Mouse (Mus musculus): ENCODE measurements around the gene Camk2g. TPM values are rescaled to one million over a fixed set of nuclear protein-coding genes. Genes with fewer than 3 reads are reported as not detected.

The Camk2g gene
- 8.9 TPM for polyA plus RNA-seq (2017; shearing (Covaris generic))

DNA sequence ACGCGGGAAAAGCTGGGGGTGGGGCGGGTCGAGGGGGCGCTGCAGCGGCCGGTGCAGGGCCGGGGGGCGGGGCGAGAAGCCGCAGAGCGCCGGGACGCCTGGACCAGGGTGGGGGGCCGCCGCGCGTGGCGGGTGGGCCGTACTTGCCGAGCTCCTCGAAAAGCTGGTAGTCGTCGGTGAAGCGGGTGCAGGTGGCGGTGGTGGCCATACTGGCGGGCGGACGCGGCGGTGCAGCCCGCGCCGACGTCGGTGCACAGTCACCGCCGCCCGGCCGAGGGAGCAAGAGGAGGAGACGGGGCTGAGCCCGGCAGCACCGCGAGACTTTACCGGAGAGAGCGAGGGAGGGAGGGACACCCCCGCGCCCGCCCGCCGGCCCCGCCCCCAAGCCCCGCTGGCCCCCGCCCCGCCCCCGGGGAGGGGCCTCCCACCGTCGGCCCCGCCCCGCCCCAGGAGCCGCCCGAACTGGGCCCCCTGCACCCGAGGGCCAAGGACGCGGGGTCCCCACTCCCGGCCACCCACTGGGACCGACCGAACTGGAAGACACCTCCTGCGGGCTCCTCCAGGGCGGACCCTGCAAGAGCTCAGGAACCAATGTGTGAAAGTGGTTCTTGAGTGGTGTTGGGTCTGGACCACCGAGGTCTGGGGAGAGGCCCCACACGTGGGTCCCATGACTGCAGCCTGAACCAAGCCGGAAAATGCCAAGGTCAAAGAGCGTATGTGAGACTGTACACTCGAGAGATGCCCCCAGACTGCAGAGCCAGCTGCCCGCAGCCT, at the start of gene Camk2g:
Camk2g (minus strand) TSS at position 331 of the 774 bp plus-strand sequence.

DNA sequence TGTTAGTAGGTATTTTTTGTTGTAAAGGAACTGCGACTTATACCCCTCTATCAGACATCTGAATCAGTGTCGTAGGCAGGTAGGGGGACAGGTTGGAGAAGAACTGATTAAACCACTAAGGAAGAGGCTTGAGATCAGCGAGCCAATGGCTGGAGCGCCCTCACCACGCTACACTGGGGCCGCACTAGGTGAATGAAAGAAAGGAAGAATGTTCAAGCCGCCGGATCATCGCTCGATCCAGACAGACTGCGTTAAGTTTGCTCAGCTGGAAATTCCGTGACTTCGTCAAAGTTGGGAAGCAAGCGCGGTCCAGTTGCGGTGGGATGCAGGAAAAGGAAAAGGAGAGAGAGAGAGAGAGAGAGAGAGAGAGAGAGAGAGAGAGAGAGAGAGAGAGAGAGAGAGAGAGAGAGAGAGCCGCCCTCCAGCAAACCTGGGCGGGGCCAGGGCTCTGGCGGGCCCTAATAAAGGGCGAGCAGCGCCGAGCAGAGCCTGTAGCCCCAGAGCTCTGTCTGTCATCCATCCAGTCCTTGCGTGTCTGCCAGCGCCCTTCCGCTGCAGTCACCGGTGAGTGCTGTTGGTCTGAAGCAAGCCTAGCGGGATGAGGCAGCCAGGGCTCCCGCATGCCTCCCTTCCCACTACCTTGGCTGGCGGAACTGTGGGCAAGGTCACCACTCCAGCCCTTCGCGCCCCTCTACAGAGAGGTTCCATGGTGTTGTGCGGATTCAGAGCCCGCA, 42.5 kb upstream of the Camk2g start, which contains the start of gene Plau:
Plau (plus strand) TSS at position 490 of the 734 bp plus-strand sequence.

DNA sequence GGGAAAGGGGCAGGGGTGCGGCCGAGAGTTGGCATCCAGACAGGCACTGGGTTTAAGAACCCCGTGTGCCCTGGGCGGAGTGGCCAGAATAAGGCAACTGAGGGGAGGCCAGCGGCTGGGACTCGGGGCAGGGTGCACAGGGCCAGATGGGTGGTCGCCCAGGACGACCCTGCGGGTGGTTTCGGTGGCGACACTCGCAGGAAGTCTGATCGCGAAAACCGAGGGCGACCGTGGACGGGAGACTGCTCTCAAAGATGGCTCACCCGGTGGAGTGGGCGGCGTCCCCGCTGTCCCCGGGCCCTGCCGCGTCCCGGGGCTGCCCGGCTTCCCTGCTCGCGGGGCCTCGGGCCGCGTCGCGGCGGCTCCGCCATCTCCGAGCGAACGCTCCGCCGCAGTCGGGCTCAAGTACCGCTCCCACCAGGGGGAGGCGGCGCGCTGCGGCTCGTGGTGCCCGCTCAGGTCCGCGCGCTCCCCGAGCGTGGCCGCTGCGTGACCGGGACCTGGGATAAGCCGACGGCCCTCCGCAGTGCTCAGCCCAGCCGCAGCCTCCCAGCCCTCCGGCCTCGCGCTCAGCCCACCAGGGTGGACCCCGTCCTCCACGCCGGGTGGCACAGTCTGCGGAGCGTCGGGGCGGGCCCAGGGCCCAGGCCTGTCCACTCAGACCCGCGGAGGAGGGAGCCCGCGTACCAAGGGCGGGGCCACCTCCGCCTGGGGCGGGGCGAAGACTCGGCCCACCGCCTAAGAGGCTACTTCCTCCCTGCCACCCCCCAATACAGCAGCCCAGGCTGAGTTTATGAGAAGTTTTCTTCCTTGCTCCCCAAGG, 59.7 kb downstream of the Camk2g start, which contains the start of gene Ndst2:
Ndst2 (minus strand) TSS at position 611 of the 823 bp plus-strand sequence.

DNA sequence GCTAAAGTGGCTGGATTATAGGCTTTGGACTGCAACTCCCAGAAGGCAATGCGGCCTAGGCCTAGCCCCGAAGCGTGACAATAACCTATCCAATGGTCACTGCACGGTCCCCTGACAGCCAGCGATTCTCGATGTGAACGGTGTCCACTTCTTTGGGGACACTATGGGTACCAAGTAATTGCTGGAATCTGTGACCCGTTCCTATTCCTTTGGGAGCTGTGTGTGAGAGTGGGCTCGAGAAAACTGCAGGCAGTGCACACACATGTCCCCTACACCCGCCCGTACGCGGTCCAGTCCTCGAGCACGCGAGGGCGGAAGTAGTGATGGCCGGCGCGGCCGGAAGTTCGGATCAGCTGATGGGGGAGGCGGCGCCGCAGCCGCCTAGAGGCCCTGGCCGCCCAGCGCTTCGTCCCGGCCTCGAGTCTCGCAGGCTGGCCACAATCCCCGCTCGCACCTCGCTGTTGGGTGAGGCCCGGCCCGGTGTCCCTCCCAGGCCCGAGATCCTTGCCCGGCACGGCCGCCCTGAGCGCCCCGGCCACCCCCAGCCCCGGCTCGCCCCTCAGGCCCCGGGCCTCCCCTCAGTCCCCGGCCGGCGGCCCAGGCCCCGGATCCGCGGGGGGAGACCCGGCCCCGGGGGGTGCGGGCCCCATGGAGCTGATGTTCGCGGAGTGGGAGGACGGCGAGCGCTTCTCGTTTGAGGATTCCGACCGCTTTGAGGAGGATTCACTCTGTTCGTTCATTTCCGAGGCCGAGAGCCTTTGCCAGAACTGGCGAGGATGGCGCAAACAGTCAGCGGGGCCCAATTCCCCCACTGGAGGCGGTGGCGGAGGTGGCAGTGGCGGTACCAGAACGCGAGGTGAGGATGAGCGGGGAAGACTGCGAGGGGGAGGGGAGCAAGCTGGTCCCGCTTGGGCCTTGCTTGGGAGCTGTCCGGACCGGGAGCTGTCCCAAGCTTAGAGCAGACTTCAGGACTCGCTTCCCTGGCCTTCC, 86.4 kb downstream of the Camk2g start, which contains the start of gene Zswim8:
Zswim8 (plus strand) TSS at position 352 of the 990 bp plus-strand sequence.

DNA sequence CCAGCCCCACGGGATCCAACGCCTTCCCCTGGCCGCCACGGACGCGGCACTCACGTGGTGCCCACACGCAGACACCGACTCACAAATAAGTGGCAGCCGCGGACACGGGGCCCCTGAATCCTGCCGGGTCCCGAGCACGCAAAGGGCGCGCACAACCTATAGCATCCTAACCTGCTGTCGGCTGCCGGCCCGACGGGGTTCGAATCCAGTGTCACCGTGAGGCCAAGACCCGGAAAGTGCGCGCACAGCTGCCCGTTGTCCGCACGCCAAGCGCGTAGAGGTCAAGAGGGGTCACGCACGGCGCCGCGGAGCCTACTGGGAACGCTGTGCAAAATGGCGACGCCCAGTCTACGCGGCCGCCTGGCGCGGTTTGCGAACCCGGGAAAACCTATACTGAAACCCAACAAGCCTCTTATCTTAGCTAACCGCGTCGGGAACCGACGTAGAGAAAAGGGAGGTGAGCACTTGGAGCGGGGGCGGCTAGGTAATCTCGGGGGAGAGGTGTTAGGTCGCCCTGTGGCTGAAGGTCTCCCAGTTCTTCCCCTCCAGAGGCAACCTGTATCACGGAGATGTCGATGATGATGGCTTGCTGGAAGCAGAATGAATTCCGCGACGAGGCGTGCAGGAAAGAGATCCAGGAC, 91.0 kb downstream of the Camk2g start, which contains the start of gene Chchd1:
Chchd1 (plus strand) TSS at position 266 of the 641 bp plus-strand sequence.

DNA sequence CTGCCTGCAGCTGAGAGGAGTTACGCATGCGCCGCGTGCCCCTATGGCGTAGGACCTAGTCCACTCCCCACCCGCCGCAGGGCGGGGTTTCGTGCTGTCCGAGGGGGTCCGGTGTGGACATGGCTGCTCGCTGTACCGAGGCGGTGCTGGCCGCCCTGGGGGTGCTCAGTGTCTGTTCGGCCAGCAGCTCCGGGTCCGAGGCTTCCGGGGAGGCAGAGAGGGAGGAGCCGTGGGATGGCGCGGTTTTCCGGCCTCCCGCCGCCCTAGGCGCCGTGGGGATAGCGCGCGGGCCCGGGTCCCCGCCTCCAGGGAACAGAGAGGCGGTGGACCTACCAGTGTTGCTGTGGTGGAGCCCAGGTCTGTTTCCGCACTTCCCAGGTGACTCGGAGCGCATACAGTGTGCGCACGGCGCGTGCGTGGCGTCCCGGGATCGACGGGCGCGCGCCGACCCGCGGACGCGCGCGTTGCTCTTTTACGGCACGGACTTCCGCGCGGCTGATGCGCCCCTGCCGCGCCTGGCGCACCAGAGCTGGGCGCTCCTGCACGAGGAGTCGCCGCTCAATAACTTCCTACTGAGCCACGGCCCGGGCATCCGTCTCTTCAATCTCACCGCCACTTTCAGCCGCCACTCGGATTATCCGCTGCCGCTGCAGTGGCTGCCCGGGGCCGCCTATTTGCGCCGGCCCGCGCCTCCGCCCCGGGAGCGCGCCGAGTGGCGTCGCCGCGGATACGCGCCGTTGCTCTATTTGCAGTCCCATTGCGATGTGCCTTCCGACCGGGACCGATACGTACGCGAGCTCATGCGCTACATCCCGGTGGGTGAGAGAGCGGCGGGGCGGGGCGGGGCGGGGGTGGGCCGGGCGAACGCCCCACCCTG, 98.8 kb downstream of the Camk2g start, which contains the start of gene Fut11:
Fut11 (plus strand) TSS at position 85 of the 877 bp plus-strand sequence.

Other genes starting within 250 kb of the Camk2g start
- gene Ppp3cb, start 247.5 kb downstream of the Camk2g start, polyA plus RNA-seq (2017; shearing (Covaris generic)): 17.3 TPM
- 4.4 TPM for gene Usp54, start 153.0 kb downstream of the Camk2g start, polyA plus RNA-seq (2017; shearing (Covaris generic))
- not detected for gene Myoz1, start 137.5 kb downstream of the Camk2g start, polyA plus RNA-seq (2017; shearing (Covaris generic))
- not detected for gene Synpo2l, start 125.7 kb downstream of the Camk2g start, polyA plus RNA-seq (2017; shearing (Covaris generic))
- 328 TPM for gene Sec24c, start 119.8 kb downstream of the Camk2g start, polyA plus RNA-seq (2017; shearing (Covaris generic))
- gene Fut11, start 99.1 kb downstream of the Camk2g start, polyA plus RNA-seq (2017; shearing (Covaris generic)): 7.5 TPM
- gene Chchd1, start 91.1 kb downstream of the Camk2g start, polyA plus RNA-seq (2017; shearing (Covaris generic)): 115 TPM
- gene Zswim8, start 86.5 kb downstream of the Camk2g start, polyA plus RNA-seq (2017; shearing (Covaris generic)): 22.2 TPM
- gene Ndst2, start 59.5 kb downstream of the Camk2g start, polyA plus RNA-seq (2017; shearing (Covaris generic)): 19.3 TPM
- gene Plau, start 42.6 kb upstream of the Camk2g start, polyA plus RNA-seq (2017; shearing (Covaris generic)): not detected
- gene Vcl, start 135.3 kb upstream of the Camk2g start, polyA plus RNA-seq (2017; shearing (Covaris generic)): 2.7 TPM

Measured in inflammation-experienced regulatory T-cells, adult 16 weeks (primary cell).